Mouse (Mus musculus) lung, postnatal 10 days (tissue): ENCODE measurements around the gene Ddx49.

Experiments used
- DNase-seq: peaks from one replicate; pipeline ENCODE4 v3.0.0; 2021

Ddx49 gene

GRCm38 (mm10) chr8:70259043-70259442 lies 43.2 kb downstream of the Ddx49 start:
- no peak for DNase-seq

- peak; percentile 73 for DNase-seq
Measured at GRCm38 (mm10) chr8:70258600-70258999, 43.7 kb downstream of the Ddx49 start.

GRCm38 (mm10) chr8:70257456-70257855 lies 44.8 kb downstream of the Ddx49 start:
- no peak for DNase-seq

- DNase-seq, result no peak
Measured at GRCm38 (mm10) chr8:70254628-70255027, 47.7 kb downstream of the Ddx49 start.

- no peak for DNase-seq
Measured at GRCm38 (mm10) chr8:70247841-70248240, 54.4 kb downstream of the Ddx49 start.

- no peak for DNase-seq
Measured at GRCm38 (mm10) chr8:70246622-70247021, 55.7 kb downstream of the Ddx49 start.
